8 mouse cellular contexts compared by ENCODE assay signal in genomic region chr3:106722028-106722945, GRCm38 (mm10). TPM values are rescaled to one million over a fixed set of nuclear protein-coding genes. Genes with fewer than 3 reads are reported as not detected.
DNase-seq lines count a peak whose midpoint lies in the region; ATAC-seq and TF ChIP-seq lines count a peak whose summit lies in the region.

No protein-coding gene starts in this region.

- H3K36me3 ChIP-seq in megakaryocyte, embryonic 14.5 days (replicated peaks; ENCODE audit: low read length), result peaks cover 4% of the 10 kb centered on the region

- TF ChIP-seq CTCF in cortical plate, adult 2 months (IDR thresholded peaks at IDR 0.05; ENCODE audit: extremely low read depth, insufficient read depth, low read length), result no peak

- peak overlapping the region; percentile 97 for H3K27ac ChIP-seq in cortical plate, adult 2 months (ENCODE audit: insufficient read depth, low read length)

- peak; percentile 57 for ATAC-seq in activated CD4-positive, CD25-positive, alpha-beta regulatory T cell, adult 4 months

- TF ChIP-seq POLR2A in cortical plate, adult 2 months (IDR thresholded peaks at IDR 0.05; ENCODE audit: extremely low read depth, insufficient read depth, low read length), result peak; percentile 67

- DNase-seq in gastrocnemius, adult 8-10 months (ENCODE audit: low spot score in 2 of 2), result peak; percentile 68 to 72
- peak; percentile 28 for DNase-seq in hindlimb bud, embryonic 11.5 days (ENCODE audit: extremely low spot score, low read depth, low spot score)
- peak; percentile 83 to 92 for DNase-seq in left cerebral cortex, adult 8-10 months (ENCODE audit: low spot score in 2 of 2)
- peak; percentile 93 to 95 for DNase-seq in right cerebral cortex, postnatal 10 days (ENCODE audit: low spot score in 2 of 2)
- peak; percentile 70 for DNase-seq in urinary bladder, postnatal 25 days (ENCODE audit: low spot score)

- peaks cover 12% of the 10 kb centered on the region for H3K9me3 ChIP-seq in megakaryocyte, embryonic 14.5 days

- H3K4me3 ChIP-seq in cortical plate, adult 2 months (ENCODE audit: insufficient read depth, low read length), result peak overlapping the region; percentile 59
- H3K4me3 ChIP-seq in megakaryocyte, embryonic 14.5 days (replicated peaks), result peak overlapping the region; percentile 97

- no peaks in the 10 kb centered on the region for H3K4me1 ChIP-seq in cortical plate, adult 2 months (ENCODE audit: control insufficient read depth, insufficient read depth, low read length)
- H3K4me1 ChIP-seq in megakaryocyte, embryonic 14.5 days, result no peaks in the 10 kb centered on the region; the same call in 1 of the 2 replicates

- H3K27me3 ChIP-seq in megakaryocyte, embryonic 14.5 days (replicated peaks), result no peaks in the 10 kb centered on the region

RNA-seq across cellular contexts. Expression of gene Lrif1, which starts 37.5 kb away (rescaled TPM):
- polyA plus RNA-seq in activated CD4-positive, CD25-positive, alpha-beta regulatory T cell, adult 4 months (2017; shearing (Covaris generic)), result 10 to 100 TPM; 50.2 to 71.0 TPM
- polyA plus RNA-seq in cortical plate, adult 2 months (2012; rRNA removed), result 14.5 and 14.8 TPM in 2 replicates
- 10 to 100 TPM in 3 of 4 experiments, 1 to 10 TPM in 1; 9.8 to 12.4 (median 10.9) TPM for total RNA-seq in gastrocnemius, adult 8-10 months (2022)
- total RNA-seq in left cerebral cortex, adult 8-10 months (2022), result 10 to 100 TPM; 19.6 to 27.9 (median 22.9) TPM
- polyA plus RNA-seq in megakaryocyte, embryonic 14.5 days (2012; ENCODE audit: insufficient read depth, low replicate concordance), result 0.28 TPM in 1 of 2 replicates, not detected in the other

Comparison
In these comparisons a context has a peak if more than half of its experiments do, and no peak if none do; other contexts are left out.
1. Peak in every context shown above with its lines: DNase-seq, ATAC-seq, H3K4me3 ChIP-seq and H3K27ac ChIP-seq.
2. DNase-seq: peak in every context shown above with its lines; median percentile 94 in right cerebral cortex, postnatal 10 days; 88 in left cerebral cortex, adult 8-10 months; 70 in gastrocnemius, adult 8-10 months; 70 in urinary bladder, postnatal 25 days; 28 in hindlimb bud, embryonic 11.5 days.